Mouse (Mus musculus) lung, embryonic 14.5 days (tissue): ENCODE results near the gene Prss53. TPM values are rescaled to one million over a fixed set of nuclear protein-coding genes. Genes with fewer than 3 reads are reported as not detected.
"Not testable (repeated sequence)": the region's sequence is repeated elsewhere in the genome, so short reads cannot be mapped to it uniquely, and the experiment has no call there.

ENCODE experiments used
- ATAC-seq: fragments of 200-750 bp; cut with Nextera tagmentation; 2 replicates; pipeline ENCODE4 v1.8.0; 2017; ENCODE audit warnings: mild to moderate bottlenecking, moderate TSS enrichment, moderate library complexity; ENCODE audit not compliant: insufficient read depth
- DNase-seq: peaks from one replicate; pipeline ENCODE4 v3.0.0-alpha.2; 2015
- H3K27ac ChIP-seq: fragments of 300-500 bp; sonication (generic); 2 replicates; pipeline ENCODE4 v1.5.1; 2014; ENCODE audit warnings: low read depth, mild to moderate bottlenecking, moderate library complexity
- H3K27me3 ChIP-seq: fragments of 300-500 bp; sonication (generic); 2 replicates; pipeline ENCODE4 v1.6.1; 2014; ENCODE audit warnings: low read length, control low read depth; ENCODE audit not compliant: insufficient read depth
- H3K36me3 ChIP-seq: fragments of 300-500 bp; sonication (generic); 2 replicates; pipeline ENCODE4 v1.6.1; 2014; ENCODE audit warnings: control low read depth; ENCODE audit not compliant: insufficient read depth
- H3K4me1 ChIP-seq: fragments of 300-500 bp; sonication (generic); 2 replicates; pipeline ENCODE4 v1.6.1; 2014; ENCODE audit warnings: antibody characterized with exemption, control low read depth; ENCODE audit not compliant: insufficient read depth
- H3K4me2 ChIP-seq: fragments of 300-500 bp; sonication (generic); 2 replicates; pipeline ENCODE4 v1.6.1; 2014; ENCODE audit warnings: mild to moderate bottlenecking
- H3K4me3 ChIP-seq: fragments of 300-500 bp; sonication (generic); 2 replicates; pipeline ENCODE4 v1.5.1; 2014; ENCODE audit warnings: low read depth, low read length
- H3K9ac ChIP-seq: fragments of 300-500 bp; sonication (generic); 2 replicates; pipeline ENCODE4 v1.6.1; 2014
- H3K9me3 ChIP-seq: fragments of 300-500 bp; sonication (generic); 2 replicates; pipeline ENCODE4 v1.6.1; 2016; ENCODE audit warnings: low read depth, low read length, control low read depth
- CTCF ChIP-seq: IDR thresholded peaks from 2 replicates; pipeline ENCODE4 v1.5.1; 2016; ENCODE audit warnings: antibody characterized with exemption, low read depth
- WGBS: fragments of 180-500 bp; shearing (Covaris S2); extraction: QIAGEN DNeasy Blood & Tissue Kit; methylation state at CpG from one replicate; pipeline ENCODE4 v1.1.7; 2014; 5-methylcytosine and 5-hydroxymethylcytosine counted together
- polyA plus RNA-seq: library from polyadenylated mRNA; unstranded; fragments of >200 nt; fragmentation: Nextera tagmentation; extraction: Ambion mirVana; gene quantifications from 2 replicates; pipeline ENCODE4 v1.2.1, GENCODE M21; 2014

Prss53 gene
- polyA plus RNA-seq, 1 experiment from 2014 or later: 0.95 TPM

GRCm38 (mm10) chr7:127898179-127898956 lies 7.6 kb upstream of the Prss53 start:
- peaks cover 5% of the 10 kb centered on the region; the same call in 1 of the 2 replicates for H3K36me3 ChIP-seq
- no peak for DNase-seq
- H3K27me3 ChIP-seq: no peaks in the 10 kb centered on the region
- peaks cover 8% of the 10 kb centered on the region for H3K4me1 ChIP-seq
- no peak overlapping the region for H3K4me3 ChIP-seq
- H3K9ac ChIP-seq: no peak overlapping the region
- H3K4me2 ChIP-seq: no peak overlapping the region
- TF ChIP-seq CTCF: no peak
- ATAC-seq: no peak
- no peak overlapping the region for H3K27ac ChIP-seq
- no peaks in the 10 kb centered on the region for H3K9me3 ChIP-seq
- 32% methylated on average over 10 of the region's 10 CpGs for WGBS

GRCm38 (mm10) chr7:127897542-127897941 lies 6.8 kb upstream of the Prss53 start:
- no peak overlapping the region for H3K4me3 ChIP-seq
- H3K9me3 ChIP-seq: no peaks in the 10 kb centered on the region
- TF ChIP-seq CTCF: no peak
- H3K4me1 ChIP-seq: peaks cover 8% of the 10 kb centered on the region
- no peak overlapping the region for H3K4me2 ChIP-seq
- H3K36me3 ChIP-seq: peaks cover 13% of the 10 kb centered on the region; the same call in 1 of the 2 replicates
- 83% methylated on average over 7 of the region's 7 CpGs for WGBS
- H3K27ac ChIP-seq: no peak overlapping the region
- H3K27me3 ChIP-seq: no peaks in the 10 kb centered on the region
- DNase-seq (no peak), ATAC-seq (no peak)
- no peak overlapping the region for H3K9ac ChIP-seq

- 54% methylated on average over 13 of the region's 13 CpGs for WGBS
- DNase-seq (peak; percentile 62), ATAC-seq (no peak)
- Histone ChIP-seq H3K9me3 (no peaks in the 10 kb centered on the region), H3K36me3 (peaks cover 20% of the 10 kb centered on the region; the same call in 1 of the 2 replicates), H3K4me1 (peaks cover 8% of the 10 kb centered on the region), H3K4me3 (no peak overlapping the region), H3K27ac (no peak overlapping the region), H3K27me3 (no peaks in the 10 kb centered on the region), H3K9ac (no peak overlapping the region), H3K4me2 (no peak overlapping the region)
- TF ChIP-seq CTCF: peak; percentile 69
Measured at GRCm38 (mm10) chr7:127896384-127896783, 5.6 kb upstream of the Prss53 start.

- not testable (repeated sequence) for H3K9ac ChIP-seq, H3K27me3 ChIP-seq, ATAC-seq, H3K4me1 ChIP-seq, DNase-seq, H3K9me3 ChIP-seq
- 71% methylated on average over 7 of the region's 7 CpGs for WGBS
- Histone ChIP-seq H3K4me3 (peak overlapping the region; percentile 67; the same call in 1 of the 2 replicates), H3K27ac (0 out of 2 replicates have a peak overlapping the region, but pooled peaks have one; percentile 33), H3K36me3 (peaks cover 21% of the 10 kb centered on the region; the same call in 1 of the 2 replicates), H3K4me2 (peak overlapping the region; percentile 88)
Measured at GRCm38 (mm10) chr7:127895891-127896290, 5.1 kb upstream of the Prss53 start.

GRCm38 (mm10) chr7:127895442-127895841 lies 4.7 kb upstream of the Prss53 start, which contains the start of the genes Gm21974 and Vkorc1:
Gene Gm21974, minus strand, starts transcription at chr7:127895454.
Gene Vkorc1, minus strand, starts transcription at chr7:127895617.
- H3K36me3 ChIP-seq: peaks cover 21% of the 10 kb centered on the region; the same call in 1 of the 2 replicates
- no peaks in the 10 kb centered on the region for H3K9me3 ChIP-seq
- peak within 1 kb of the TSS; percentile 88 for H3K4me2 ChIP-seq
- peak within 1 kb of the TSS; percentile 67 for H3K4me3 ChIP-seq
- peak; percentile 97 for DNase-seq
- WGBS: under 1% methylated on average over 26 of the region's 26 CpGs
- TF ChIP-seq CTCF: peak; percentile 57
- H3K27ac ChIP-seq: peak within 1 kb of the TSS; percentile 82
- H3K9ac ChIP-seq: peak within 1 kb of the TSS; percentile 70
- peaks cover 8% of the 10 kb centered on the region for H3K4me1 ChIP-seq
- ATAC-seq: peak; percentile 99
- H3K27me3 ChIP-seq: no peaks in the 10 kb centered on the region

GRCm38 (mm10) chr7:127894480-127894879 lies 3.7 kb upstream of the Prss53 start:
- Histone ChIP-seq H3K9me3 (no peaks in the 10 kb centered on the region), H3K4me1 (peaks cover 8% of the 10 kb centered on the region), H3K36me3 (peaks cover 28% of the 10 kb centered on the region; the same call in 1 of the 2 replicates), H3K4me3 (peak overlapping the region; percentile 67), H3K9ac (peak overlapping the region; percentile 70), H3K27ac (no peak overlapping the region; the same call in 1 of the 2 replicates), H3K27me3 (no peaks in the 10 kb centered on the region), H3K4me2 (peak overlapping the region; percentile 88)
- DNase-seq (no peak), ATAC-seq (no peak)
- WGBS: 56% methylated on average over 5 of the region's 5 CpGs
- no peak for TF ChIP-seq CTCF

- no peak overlapping the region for H3K4me2 ChIP-seq
- H3K27ac ChIP-seq: no peak overlapping the region
- H3K4me1 ChIP-seq: no peaks in the 10 kb centered on the region
- no peak for TF ChIP-seq CTCF
- no peaks in the 10 kb centered on the region for H3K27me3 ChIP-seq
- DNase-seq (no peak), ATAC-seq (no peak)
- no peaks in the 10 kb centered on the region for H3K9me3 ChIP-seq
- H3K36me3 ChIP-seq: peaks cover 82% of the 10 kb centered on the region
- H3K4me3 ChIP-seq: no peak overlapping the region
- WGBS: 70% methylated on average over 3 of the region's 3 CpGs
- H3K9ac ChIP-seq: no peak overlapping the region
Measured at GRCm38 (mm10) chr7:127888821-127889220, 1.9 kb downstream of the Prss53 start.
